Mouse (Mus musculus): ENCODE measurements around the gene Zfp644.

DNA sequence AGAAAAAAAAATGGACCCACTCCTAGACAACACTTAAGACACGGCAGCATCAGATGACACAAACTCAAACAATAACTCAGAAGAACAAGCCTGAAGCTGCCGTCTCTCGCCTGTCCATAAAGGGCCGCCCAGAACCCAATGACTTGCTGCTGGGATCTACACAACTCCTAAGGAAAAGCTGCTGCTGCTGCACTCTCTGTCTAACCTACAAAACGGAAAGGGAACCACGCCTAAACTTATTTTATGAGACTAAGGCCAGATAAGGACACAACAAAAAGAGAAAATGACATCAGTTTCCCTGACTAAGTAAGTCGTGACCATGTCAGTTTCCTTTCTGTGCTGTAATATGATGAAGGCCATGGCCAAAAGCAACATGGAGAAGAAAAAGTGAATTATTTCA is 82.5 kb downstream of the Zfp644 start:
- no peak for TF ChIP-seq POLR2A (IDR thresholded peaks at IDR 0.05; ENCODE audit: control insufficient read depth, low read depth, low read length)
- no peak for TF ChIP-seq CTCF (IDR thresholded peaks at IDR 0.05; ENCODE audit: control insufficient read depth, insufficient read depth, insufficient replicate concordance, low read depth, low read length)

Measured in testis, adult 2 months (tissue).